Mouse (Mus musculus) brain, embryonic 14.5 days (tissue): Measurements from ENCODE around the gene Zbtb26.

Experiments used
- CTCF ChIP-seq: fragments of 200-500 bp; IDR thresholded peaks from 2 replicates; pipeline ENCODE4 v1.5.1; 2012; ENCODE audit warnings: inconsistent platforms, mild to moderate bottlenecking, moderate library complexity, borderline replicate concordance; ENCODE audit not compliant: insufficient read depth, insufficient read length; ENCODE audit errors: extremely low read depth
- POLR2A ChIP-seq: fragments of 200-500 bp; IDR thresholded peaks from 2 replicates; pipeline ENCODE4 v1.6.1; 2012; ENCODE audit warnings: mild to moderate bottlenecking, inconsistent platforms, borderline replicate concordance; ENCODE audit not compliant: poor library complexity, insufficient read depth, insufficient read length, severe bottlenecking; ENCODE audit errors: extremely low read depth

DNA sequence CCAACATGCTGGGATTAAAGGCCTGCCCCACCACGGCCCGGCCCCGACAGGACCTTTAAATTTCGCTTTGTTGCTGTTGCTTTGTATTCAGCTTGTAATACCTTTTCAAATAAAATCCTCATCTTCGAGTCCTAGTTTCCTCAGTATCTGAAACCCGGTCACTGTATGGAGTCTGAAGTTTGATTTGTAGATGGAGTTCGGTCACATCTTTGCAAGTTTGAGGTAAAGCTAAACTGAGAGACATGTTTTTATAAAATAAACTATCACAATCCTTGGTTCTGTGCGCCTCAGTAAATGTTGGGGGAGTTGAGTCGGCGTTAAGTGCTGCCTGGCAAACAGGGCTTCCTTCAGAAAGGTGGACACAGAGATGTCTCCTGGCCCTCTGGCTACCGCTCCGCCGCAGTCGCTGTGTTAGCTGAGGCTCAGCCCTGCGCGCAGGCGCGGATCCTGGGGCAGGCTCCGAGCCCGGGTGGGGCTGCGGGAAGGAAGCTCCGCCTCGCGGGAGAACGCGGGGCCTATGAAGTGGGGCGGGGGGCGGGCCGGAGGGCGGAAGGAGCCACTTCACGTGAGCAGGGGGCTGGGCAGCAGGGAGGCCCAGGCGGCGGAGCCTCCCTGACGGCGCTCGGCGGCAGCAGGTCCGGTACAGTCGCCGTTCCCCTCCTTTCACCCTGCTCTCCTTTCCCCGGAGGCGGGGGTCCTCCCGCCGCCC, 8.9 kb upstream of the Zbtb26 start:
- TF ChIP-seq CTCF (no peak), POLR2A (peak; percentile 99)
